Mouse (Mus musculus): ENCODE results near the gene Mbtd1.

DNA sequence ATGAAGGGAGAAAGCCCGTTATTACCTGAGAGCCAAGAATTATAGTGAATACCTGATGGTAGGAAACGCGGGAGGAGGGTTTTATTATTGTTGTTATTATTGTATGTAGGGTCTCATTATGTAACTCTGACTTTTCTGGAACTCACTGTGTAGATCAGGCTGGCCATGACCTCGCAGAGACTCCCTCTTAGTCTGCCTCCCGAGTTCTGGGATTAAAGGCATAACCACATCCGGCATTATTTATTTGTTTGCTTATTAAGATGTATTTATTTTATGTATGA is 83.1 kb downstream of the Mbtd1 start:
- no peak for TF ChIP-seq CTCF (IDR thresholded peaks at IDR 0.05; ENCODE audit: low read depth, low read length)
- no peak for TF ChIP-seq POLR2A (IDR thresholded peaks at IDR 0.05; ENCODE audit: insufficient read depth, low read length)

All from ES-Bruce4 (cell line).